Mouse (Mus musculus) mouse trophoblast stem cell (cell line): ENCODE data around the gene Syne1.

Experiments
- in situ Hi-C, 2 experiments: fragments of 300-500 bp; cut with MseI, MboI; formaldehyde crosslinking; loops; 2 replicates in 1 of 2; 3 replicates in 1 of 2; pipeline ENCODE4 v1.15.1; 2025

The Syne1 gene

DNA sequence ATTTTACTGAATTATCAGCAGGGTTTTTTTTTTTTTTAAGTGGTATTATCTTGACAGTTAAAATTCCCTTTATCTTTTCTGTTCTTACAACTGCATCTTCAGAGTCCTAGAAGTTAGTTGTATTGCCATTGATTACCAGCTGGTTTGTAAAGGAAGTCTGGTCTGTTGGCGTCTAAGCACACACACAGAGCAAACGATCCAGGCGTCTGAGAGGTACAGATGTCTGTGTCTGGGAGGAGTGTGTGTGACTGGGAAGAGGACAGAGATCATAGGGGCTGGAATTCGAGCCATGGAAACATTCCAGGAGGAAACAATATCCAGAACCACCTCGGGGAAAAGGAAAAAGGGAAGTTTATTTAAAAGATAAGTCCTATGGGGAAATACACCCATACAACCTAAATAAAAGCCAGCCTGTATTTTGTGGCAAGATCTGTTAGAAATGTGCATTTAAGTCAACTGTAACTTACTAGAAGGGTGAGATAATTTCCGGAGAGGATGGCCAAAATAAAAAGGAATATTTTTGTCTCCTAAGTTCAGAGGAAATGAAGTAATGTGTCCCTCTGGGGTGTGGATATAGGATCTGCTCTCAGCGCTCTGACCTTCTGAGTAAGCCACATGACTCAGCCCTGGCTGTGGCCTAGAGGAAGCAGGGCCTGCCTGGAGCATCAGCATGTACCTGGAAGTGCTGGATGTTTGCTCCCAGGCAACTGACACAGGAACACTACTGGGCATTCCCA is 343.2 kb downstream of the Syne1 start:
- in situ Hi-C loops = no loop called here

DNA sequence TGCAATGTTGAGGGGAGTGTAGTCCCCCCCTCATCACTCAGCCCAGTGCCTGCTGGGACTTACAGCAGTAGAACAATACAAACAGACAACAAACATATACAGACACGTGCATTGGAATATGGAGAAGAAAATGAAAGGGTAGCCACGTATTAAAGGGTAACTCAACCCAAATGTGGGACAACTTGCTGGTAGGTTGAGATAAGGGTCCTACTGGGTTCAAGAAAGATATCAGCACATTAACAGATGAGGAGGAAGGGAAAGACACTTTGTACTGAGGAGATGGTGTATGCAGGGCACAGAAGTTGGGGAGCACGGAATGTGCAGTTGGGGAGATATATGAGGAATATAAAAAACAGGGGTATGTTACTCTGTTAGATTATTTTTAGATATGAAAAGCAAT is 345.3 kb downstream of the Syne1 start:
- in situ Hi-C loops = no loop called here

DNA sequence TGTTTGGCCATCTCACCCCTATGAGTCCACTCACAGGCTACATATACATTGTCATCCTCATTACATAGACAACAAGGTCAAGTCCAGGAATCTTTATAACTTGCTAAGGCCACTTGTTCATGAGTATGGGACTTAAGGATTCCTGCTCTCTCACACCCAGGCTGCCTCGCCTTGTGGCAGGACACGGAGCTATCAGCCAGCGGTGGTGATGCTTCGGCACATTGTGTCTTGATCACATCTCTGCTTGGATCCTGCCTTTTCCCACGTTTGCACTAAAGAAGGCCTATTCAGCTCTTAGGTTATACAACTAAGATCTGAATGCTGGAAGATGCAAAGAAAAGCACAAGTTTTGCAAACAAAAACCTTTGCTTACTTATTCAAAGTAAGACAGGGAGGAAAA is 345.7 kb downstream of the Syne1 start:
- in situ Hi-C loops = no loop called here

DNA sequence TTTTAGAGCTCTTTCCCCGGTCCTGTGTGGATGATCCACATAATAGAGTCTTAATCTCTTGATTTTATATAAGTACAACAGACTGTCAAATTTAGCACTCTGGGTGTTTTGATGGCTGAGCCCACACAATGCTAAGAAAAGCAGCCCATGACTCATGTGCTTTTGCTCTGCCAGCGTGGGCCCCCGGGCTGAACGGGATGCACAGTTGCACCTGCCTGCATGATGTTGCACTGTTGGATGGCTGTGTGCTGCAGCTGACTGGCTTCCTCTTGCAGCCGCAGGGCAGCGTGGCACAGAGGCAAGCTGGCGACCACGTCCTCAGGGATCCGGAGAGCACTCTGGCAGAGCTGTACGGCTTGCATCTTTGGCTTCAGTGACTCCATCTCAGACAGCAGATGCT is 347.4 kb downstream of the Syne1 start:
- in situ Hi-C loops = no loop called here

DNA sequence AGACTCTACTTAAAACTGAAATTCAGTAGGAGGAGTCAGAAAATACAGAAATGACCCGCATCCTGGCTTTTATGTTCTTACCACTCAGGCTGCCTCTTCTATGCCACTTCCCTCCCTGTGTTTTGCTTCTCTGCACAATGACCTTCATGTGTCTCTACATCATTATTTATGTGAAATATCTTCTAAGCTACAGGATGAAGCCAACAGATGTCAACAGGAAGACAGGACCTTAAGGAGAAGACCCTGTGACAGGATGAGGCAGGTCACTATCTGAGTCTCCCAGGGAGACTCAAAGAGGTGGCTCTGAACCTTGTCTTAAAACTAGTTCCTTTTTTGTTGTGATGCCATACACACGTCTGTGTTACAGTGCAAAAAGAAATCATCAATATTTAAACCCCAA is 353.9 kb downstream of the Syne1 start:
- in situ Hi-C loops = no loop called here

DNA sequence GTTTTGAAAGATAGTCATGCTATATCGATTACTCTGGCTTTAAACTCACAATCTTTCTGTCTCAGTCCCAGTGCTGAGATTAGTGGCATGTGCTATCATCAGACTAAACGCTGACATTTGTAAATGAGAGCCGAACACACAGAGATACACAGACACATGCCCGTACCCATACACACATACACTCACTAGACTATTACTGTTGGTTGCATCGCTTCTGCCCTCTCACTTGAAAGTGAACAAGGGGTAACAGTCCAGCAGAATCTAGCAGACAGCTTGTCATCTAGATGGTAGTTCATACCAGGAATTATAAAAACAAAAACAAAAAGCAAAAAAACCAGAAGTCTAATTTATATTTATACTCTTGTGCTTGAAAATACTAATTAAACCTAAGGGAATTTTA is 355.0 kb downstream of the Syne1 start:
- in situ Hi-C loops = no loop called here

DNA sequence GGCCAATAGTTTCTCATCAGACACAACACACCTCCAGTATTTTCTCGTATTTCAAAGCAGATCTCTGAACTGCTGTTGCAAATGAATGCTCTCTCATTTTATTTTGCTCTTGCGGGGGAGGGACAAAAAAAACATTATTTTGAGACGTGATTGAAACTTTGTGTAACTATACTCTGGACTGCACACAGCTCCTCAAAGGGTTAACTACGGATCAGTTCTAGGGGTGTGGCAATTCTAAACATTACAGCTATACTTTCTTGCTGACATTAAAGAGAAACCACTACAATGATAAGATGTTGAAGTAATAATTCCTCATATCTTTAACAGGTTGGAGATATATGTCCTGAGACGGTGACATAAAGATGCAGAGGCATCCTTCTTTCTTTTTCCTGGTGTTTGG is 356.0 kb downstream of the Syne1 start:
- in situ Hi-C loops = no loop called here

DNA sequence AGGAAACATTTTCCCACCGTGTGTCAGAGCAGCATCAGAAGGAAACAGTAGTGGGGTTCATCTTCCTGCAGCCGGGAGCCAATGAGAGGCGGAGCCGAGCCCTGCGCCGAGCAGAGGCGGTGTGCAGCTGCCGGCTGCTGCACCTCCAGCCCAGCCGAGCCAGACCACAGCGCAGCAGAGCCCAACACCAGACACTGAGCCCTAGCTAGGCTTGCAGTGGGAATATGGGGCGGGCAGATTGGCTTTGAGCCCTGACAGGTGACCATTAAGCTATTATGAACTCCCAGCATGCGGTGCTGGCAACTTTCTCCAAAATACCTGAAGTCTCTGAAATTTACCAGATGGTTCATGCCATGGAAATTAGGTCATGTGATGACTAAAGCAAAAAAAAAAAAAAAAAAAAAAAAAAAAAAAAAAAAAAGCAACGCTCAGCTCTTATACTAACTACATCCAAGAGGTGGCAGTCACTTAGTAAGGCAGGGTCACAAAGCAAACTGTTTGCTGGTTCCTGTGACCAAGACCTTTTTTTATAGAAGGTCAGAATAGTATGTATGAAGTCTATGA is 356.5 kb downstream of the Syne1 start:
- in situ Hi-C loops = no loop called here

DNA sequence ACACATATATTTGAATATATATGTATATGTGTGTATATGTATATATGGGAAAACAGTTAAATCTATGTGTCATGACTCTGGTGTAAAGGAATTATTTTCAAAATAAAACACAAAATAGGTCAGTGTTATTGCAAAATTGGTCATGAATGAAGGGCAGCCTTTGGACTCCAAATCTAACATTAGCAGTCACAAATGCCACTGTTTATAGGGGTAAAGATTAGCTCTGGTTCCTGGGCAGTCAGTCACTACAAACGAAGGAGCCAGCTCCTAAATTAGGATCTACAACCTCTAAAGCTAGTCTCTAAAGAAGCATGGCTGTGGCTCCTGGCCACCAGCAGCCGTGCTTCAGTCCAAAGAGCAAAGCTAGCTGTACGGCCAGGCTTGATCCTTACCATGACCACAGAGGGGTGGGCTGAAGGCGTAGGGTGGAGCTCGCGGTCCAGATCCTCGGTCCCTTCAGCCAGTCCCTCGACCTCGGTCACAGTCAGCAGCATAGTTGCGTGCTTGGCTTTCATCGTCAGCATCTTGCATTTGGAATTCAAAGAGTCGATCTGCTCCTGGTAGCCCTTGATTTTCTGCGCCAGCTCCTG is 357.1 kb downstream of the Syne1 start:
- in situ Hi-C loops = no loop called here

- in situ Hi-C loops = no loop called here
Measured at GRCm38 (mm10) chr10:5192861-5193490, 358.3 kb downstream of the Syne1 start.

GRCm38 (mm10) chr10:5190756-5191155 is 360.5 kb downstream of the Syne1 start:
- in situ Hi-C loops = no loop called here

GRCm38 (mm10) chr10:5188890-5189289 is 362.4 kb downstream of the Syne1 start:
- in situ Hi-C loops = no loop called here

DNA sequence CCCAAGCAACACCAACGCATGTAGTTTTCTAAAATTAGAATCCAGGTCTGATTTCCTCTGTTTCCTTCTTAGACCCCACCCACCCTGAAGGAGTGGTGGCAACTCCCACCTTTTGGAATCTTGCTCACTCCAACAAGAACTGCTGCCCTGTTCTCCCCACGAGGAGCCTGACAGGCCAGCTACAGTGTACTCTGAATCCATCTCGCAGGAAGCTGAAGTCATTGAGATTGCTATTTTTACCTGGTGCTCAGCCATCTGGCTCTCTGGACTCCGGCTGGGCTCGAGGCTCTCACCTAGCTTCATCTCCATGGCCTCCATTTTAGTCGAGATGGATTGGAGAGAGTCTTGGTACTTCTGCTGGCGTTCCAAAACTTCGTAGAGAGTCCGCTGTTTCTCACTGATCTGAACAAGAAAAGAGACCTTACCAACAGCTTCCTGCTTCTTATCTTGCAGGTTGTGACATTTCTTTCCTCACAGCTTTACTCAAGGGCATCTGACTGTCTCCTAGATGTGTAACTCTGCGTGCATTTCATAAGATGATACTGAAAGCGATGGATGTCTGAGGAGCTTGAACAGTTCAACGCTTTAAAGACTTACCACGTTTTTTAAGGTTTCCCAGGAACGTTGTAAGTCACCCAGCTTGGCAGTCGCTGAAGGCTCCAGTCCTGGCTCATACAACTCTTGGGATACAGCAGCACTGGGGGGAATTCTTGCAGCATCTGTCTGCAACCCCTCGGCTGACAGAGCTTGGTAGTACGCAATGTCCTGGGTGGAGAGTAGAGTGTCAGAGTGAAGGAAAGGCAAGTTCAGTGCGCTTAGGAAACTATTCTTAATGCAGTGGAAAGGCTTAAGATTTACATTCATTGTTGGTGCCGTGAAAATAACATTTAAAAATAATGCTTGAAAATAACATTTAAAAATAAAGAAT is 365.9 kb downstream of the Syne1 start:
- in situ Hi-C loops = no loop called here

- in situ Hi-C loops = no loop called here
Measured at GRCm38 (mm10) chr10:5181771-5182176, 369.5 kb downstream of the Syne1 start.

GRCm38 (mm10) chr10:5179891-5180290 is 371.4 kb downstream of the Syne1 start:
- in situ Hi-C loops = no loop called here

- in situ Hi-C loops = no loop called here
Measured at GRCm38 (mm10) chr10:5177446-5178015, 373.8 kb downstream of the Syne1 start.

DNA sequence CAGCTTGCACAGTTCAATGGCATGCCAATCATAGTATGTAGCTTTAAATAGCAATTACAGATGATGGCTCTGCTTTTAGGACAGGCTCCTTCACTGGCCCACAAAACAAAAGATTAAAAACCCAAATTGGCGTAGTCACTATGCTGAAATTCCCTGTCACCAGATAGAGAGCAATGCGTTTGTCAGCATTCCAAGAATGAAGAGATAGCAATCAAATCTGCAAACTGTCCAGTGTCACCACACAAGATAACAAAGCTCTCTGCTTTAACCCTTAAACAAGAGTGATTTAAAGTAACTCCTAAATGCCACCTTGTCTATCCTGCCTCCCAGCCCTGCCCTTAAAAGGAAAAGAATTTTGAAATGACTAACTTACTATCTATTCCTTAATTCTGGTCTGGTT is 374.9 kb downstream of the Syne1 start:
- in situ Hi-C loops = no loop called here

- in situ Hi-C loops = loop anchor here (25.0 kb wide), 1 partner anchor 758 kb away; no protein-coding TSS in a partner anchor
Measured at GRCm38 (mm10) chr10:5170425-5170824, 380.9 kb downstream of the Syne1 start.

DNA sequence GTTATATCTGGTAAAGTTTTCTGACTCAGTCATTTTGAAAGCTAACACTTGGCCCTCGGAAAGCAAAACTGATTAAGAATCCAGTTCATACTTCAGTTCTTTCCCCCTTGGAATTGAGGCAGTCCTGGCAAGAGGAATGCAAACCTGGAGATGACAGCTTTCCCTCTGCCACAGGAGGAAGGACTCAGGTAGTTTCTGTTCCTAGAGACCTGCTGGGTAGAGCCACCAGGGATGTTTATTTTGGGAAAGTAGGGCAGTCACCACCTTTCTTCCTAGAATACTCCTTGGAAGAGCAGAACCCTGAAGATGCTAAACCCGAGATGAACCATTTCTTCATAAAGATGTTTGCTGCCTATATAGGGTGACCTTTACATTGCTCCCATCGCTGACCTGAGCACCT is 383.8 kb downstream of the Syne1 start:
- in situ Hi-C loops = loop anchor here (25.0 kb wide), 1 partner anchor 755 kb away; no protein-coding TSS in a partner anchor

DNA sequence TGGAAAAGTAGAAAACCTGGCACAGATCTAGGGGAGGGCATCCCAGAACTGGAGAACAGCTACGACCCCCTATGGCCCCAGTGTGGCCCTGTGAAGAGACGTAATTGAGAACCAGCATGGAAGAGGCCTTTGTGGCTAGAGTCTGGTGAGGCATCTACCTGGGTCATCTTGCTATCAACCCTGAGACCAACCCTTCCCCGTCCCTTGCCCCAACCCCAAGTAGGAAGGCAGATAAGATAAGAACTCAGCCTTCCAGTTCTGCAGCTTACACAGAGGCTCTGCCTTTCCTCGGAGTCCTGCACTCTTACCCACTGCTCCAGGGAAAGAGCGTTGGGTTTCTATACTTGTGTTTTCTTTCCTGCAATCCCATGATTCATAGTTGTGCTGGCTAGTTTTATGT is 385.8 kb downstream of the Syne1 start:
- in situ Hi-C loops = loop anchor here (25.0 kb wide), 1 partner anchor 753 kb away; no protein-coding TSS in a partner anchor

DNA sequence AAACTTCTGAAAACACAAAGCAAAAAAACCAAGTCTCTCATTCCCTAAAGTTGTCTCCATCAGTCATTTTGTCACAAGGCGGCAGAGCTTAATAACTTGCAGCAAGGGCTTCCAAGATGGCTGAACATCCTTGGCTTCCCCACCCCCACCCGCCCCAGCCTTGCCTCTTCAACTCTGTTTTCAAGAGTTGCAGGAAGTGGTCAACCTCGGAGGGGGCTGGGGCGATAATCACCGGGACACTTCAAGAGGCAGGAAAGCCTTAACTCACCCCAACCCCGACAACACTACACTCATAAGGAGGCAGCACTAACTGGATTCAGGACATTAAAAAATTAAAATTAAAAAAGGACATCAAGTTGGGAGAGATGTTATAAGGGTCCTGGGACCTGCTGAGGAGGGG is 387.5 kb downstream of the Syne1 start:
- in situ Hi-C loops = loop anchor here (25.0 kb wide), 1 partner anchor 751 kb away; no protein-coding TSS in a partner anchor
